Mouse (Mus musculus): Measurements from ENCODE around the gene Prkcb. TPM values are rescaled to one million over a fixed set of nuclear protein-coding genes. Genes with fewer than 3 reads are reported as not detected.

Gene Prkcb
- polyA plus RNA-seq, 2 experiments from 2014 or later: 71.9 to 78.3 TPM

DNA sequence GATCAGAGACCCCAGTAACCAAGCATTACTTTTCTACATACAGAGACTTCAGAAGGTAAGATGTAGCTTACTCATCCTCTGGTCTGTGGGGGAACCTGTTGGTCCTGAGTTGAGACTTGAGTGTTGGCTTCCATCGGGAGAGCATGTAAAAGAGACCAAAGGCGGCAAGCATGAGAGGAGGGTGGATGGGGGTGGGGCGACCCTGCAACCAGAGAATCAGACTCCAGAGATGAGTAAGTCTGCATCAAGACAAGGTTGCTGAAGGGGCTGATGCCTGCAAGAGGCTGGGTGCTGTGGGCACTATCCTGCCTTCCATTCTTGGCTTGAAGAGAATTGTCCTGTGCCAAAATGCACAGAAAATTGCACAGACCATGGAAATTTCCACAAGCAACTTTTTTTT is 83.8 kb downstream of the Prkcb start:
- no peak for ATAC-seq

DNA sequence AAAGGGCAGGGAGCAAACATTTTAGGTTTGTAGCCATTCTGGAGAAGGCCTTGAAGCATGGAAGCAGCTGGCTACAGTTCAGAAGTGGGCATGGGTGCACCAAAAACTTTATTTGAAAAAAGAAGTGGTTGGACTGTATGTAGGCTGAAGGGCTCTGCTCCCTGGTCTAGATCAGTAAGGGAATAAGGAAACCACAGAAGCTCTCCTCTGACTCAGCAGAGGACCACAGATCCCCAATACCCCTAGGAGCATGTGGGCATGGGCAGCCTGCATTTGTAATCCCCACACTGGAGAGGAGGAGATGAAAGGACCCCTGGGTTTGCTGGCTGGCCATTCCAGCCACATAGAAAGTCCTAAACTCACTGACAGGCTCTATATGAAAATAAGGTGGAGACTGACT is 88.3 kb downstream of the Prkcb start:
- ATAC-seq: no peak

- no peak for ATAC-seq
Observed at GRCm38 (mm10) chr7:122377967-122378366, 89.4 kb downstream of the Prkcb start.

DNA sequence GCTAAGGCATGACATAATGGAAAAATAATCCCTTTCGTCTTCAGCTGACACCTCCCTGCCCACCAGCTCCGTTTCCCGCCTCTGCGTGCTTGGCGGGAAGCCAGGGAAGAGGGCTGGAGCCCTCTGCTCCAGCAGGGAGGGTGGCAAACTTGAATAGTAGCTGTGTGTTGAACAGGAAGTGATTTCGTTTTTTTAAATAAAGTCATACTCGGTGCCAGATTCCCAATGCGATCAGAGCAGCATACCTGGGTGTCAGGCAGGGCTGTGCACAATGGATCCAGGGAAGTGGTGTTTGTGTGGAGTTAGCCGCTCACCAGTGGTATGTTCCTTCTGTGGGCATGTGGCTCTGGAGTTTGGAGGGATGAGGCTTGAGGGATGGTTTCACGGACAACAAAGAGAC is 89.9 kb downstream of the Prkcb start:
- no peak for ATAC-seq

GRCm38 (mm10) chr7:122379292-122379691 is 90.7 kb downstream of the Prkcb start:
- no peak for ATAC-seq

DNA sequence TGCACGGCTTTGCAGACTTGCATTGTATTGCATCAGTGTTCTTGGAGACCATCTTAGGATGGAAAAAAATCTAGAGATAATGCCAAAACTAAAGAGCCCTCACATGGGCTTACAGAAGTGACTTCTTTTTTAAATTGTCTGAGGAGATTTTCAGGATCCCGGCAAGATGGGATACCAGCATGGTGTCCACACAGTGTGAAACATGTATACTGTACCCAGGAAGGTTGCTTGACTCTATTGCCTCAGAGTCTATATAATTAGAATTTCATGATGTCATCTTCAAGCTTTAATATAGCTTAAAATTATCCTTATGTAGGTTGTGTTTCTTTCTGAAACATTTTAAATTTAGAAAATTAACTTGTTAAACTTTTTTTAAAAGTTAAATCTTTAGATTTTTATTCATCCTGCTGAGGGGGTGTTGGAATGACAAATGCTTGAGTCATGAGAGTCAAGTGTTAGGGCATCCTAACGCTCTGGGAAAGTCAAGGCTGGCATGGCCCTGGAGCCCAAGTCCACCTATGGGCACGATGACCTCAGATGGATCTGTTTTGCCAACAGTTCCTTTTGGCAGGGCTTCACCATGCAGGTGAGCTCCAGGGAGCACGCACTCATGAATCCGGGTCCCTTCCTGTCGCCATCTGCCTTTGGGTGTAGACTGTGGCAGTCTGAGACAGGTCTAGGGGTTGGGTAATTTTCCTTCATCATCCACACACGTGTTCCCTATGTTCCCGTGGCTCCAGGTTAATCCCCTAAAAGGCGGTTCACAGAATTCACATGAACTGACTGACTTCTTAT is 92.0 kb downstream of the Prkcb start:
- ATAC-seq: no peak

- no peak for ATAC-seq
Observed at GRCm38 (mm10) chr7:122381560-122381959, 93.0 kb downstream of the Prkcb start.

GRCm38 (mm10) chr7:122383260-122383659 is 94.7 kb downstream of the Prkcb start:
- no peak for ATAC-seq

DNA sequence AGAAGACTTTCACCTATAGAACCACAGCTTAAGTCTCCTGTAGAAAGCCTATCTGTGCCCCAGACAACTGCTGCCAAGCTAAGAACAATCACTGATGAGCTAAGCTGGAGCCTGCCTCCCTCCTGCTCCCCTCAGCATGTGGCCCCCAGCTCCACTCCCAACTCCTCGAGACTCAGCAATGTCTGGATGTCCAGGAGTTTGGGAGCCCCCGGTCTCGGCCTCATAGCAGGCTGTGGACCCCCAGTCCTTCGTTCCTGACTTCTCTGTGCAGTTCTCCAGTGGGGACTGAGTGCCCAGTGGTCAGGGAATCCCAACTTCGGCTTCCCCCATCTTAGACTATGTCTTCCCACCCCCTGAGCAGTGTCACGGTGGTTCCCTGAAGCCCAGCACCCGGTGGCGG is 96.3 kb downstream of the Prkcb start:
- no peak for ATAC-seq

DNA sequence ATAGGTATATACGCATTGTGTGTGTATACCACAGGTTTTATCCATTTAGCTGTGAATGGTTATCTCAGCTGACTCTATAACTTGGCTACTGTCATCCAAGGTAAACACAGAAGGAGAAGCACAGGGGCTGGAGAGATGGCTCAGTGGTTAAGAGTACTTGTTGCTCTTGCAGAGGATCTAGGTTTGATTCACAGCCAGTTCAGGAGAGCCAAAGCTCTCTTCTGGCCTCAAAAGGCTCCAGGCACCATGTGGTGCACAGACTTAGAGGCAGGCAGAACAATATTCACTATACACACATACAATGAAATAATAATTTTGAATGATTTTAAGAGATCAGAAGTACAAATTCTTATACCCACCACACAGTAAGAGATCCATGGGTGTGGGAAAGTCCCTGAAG is 98.0 kb downstream of the Prkcb start:
- ATAC-seq: no peak

GRCm38 (mm10) chr7:122387896-122388295 is 99.3 kb downstream of the Prkcb start:
- peak; percentile 45 for ATAC-seq

GRCm38 (mm10) chr7:122388858-122389257 is 100.3 kb downstream of the Prkcb start:
- no peak for ATAC-seq

GRCm38 (mm10) chr7:122389633-122390032 is 101.1 kb downstream of the Prkcb start:
- ATAC-seq: no peak

DNA sequence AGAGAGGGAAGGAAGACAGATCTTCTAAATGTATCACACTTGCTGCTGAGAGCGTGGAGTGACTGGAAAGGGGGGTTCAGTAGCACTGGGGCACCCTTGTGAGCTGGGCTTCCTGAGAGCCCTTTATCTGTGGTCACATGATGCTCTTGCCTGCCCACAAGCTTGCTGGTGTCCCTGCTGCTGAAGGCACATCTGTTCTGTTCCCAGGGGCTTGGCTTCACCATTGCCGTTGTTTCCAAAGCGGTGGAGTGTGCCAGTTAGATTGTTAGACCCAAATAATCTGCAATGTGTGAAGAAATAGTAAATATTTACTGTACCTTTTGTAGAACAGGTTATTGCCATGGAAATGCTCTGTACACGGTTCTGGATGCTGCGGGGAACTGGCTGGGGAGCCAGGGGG is 101.6 kb downstream of the Prkcb start:
- ATAC-seq: peak; percentile 63

GRCm38 (mm10) chr7:122390683-122391082 is 102.1 kb downstream of the Prkcb start:
- no peak for ATAC-seq

GRCm38 (mm10) chr7:122391382-122391781 is 102.8 kb downstream of the Prkcb start:
- ATAC-seq: no peak

DNA sequence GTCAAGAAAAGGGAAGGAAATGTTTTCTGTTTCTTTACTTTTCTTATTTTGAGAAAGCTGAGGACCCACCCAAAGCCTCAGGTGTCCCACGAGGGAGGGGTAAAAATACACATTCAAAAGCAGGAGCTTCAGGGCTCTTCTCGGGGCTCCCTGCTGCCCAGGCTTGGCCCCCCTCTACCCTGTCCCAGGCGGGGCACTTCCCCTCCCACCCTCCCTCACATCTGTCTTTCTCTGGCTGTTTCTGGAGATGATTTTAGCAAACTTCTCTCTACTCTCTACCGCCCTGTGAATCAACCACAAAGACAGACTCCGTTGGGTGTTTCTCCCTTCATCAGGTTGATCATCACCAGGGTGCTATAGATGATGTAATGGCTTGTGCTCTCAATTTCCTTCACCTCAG is 105.4 kb downstream of the Prkcb start:
- peak; percentile 56 for ATAC-seq

DNA sequence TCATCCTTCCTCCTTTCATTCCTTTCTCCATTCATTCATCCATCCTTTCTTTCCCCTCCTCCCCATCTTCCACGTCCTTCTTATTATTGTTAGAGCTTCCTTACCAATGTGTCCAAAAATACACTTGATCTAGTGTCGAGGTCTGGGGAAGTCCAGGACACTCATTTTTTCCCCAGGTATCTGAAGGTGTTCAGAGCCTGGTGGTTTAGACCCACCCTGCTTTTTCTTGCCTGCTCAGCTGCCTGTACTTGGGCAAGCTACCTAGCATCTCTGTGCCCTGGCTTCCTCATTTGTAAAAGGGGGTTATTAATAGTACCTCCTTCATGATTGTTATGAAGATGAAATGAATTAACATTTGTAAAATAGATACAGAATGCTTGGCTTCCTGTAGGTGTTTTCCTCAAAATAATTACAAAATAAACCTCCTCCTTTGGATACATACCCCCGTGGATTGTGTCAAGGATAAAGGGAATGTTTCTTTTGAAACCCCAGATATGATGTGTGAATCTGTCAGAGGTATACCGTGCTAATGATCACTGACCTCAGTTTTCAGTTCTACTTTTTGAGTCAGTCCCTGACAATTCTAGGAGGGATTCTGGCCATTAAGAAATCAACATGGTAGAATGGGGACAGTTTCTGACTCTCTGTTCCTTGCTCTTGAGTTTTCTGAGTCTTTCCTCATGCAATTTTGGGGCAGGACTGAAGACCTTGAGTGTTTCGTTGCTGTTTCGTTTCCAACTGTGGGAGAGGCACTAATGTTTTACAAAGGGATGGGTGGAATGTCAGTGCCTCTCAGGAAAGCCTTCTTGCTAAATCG is 106.8 kb downstream of the Prkcb start:
- ATAC-seq: peak; percentile 32

DNA sequence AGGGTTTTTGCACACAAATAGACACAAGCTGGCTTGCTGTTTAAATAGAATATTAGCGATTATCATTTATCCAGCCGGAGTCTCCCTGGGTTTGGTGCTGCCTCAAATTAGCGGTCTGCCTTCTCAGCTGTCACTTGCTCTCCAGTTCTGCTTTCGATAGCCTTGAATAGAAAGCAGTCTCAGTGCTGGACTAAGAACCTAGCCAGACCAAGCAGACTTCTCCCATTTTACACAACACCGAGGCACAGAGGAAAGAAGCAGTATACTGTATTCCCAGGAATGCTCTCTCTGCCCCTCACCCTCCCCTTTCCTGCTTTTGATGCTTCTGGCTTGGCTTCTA is 107.4 kb downstream of the Prkcb start:
- no peak for ATAC-seq

DNA sequence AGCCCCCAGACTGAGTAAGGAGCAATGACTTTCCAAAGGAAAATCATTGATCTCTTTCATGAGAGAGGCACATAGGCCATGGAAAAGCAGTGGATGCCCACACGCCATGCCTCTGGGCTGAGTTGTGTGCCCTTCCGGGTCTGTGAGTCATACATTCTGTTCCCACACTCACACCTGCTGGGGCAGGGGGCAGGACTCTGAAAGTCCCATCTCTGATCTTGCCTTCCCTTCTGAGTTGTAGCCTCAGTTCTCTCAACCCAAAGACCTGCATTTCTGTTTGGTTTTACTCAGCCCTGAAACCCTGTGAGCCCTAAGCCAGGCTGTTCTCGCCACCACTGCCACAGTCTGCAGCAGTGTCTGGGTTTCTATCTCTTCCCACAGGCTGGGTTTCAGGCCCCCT is 109.1 kb downstream of the Prkcb start:
- peak; percentile 47 for ATAC-seq

GRCm38 (mm10) chr7:122402041-122402440 is 113.5 kb downstream of the Prkcb start:
- peak; percentile 69 for ATAC-seq

- no peak for ATAC-seq
Observed at GRCm38 (mm10) chr7:122403343-122403742, 114.8 kb downstream of the Prkcb start.

GRCm38 (mm10) chr7:122404571-122405393 is 116.2 kb downstream of the Prkcb start:
- no peak for ATAC-seq
